Mouse (Mus musculus): ENCODE measurements at regions not wholly inside any gene's neighbourhood (a gene's known extent, or its start where the extent isn't known, plus 50 kb on each side); places are given as distances from the start of the nearest gene placed in this dataset.

GRCm38 (mm10) chr14:67179549-67179948 is 1170.5 kb upstream of the Gulo start:
- TF ChIP-seq CHD2 (IDR thresholded peaks at IDR 0.05; ENCODE audit: low read depth, low read length) (no peak), MAFK (IDR thresholded peaks at IDR 0.05; ENCODE audit: insufficient read depth, low read depth, low read length) (no peak)
